Mouse (Mus musculus): ENCODE measurements around the gene Slc38a7. TPM values are rescaled to one million over a fixed set of nuclear protein-coding genes. Genes with fewer than 3 reads are reported as not detected.
"Not testable (repeated sequence)": the region's sequence is repeated elsewhere in the genome, so short reads cannot be mapped to it uniquely, and the experiment has no call there.

Slc38a7 gene
- polyA plus RNA-seq, 1 experiment from 2014 or later = 19.8 TPM

- Histone ChIP-seq H3K36me3 (peaks cover 23% of the 10 kb centered on the region), H3K4me1 (peaks cover 11% of the 10 kb centered on the region), H3K4me3 (no peak overlapping the region), H3K4me2 (replicated peaks) (no peak overlapping the region), H3K27ac (no peak overlapping the region), H3K27me3 (replicated peaks) (no peaks in the 10 kb centered on the region), H3K9me3 (no peaks in the 10 kb centered on the region), H3K9ac (no peak overlapping the region)
- WGBS = 94% methylated on average over 4 of the region's 4 CpGs
- ATAC-seq (ENCODE audit: low FRiP score, low read depth) = no peak
Measured at GRCm38 (mm10) chr8:95879823-95880222, 26.5 kb upstream of the Slc38a7 start.

- peak overlapping the region; percentile 26 for H3K27ac ChIP-seq
Measured at GRCm38 (mm10) chr8:95878176-95878962, 25.0 kb upstream of the Slc38a7 start.

GRCm38 (mm10) chr8:95875270-95875669 is 21.9 kb upstream of the Slc38a7 start:
- no peak overlapping the region for H3K4me2 ChIP-seq (replicated peaks)
- no peak overlapping the region for H3K9ac ChIP-seq
- H3K36me3 ChIP-seq = peaks cover 67% of the 10 kb centered on the region
- H3K4me1 ChIP-seq = peaks cover 11% of the 10 kb centered on the region
- no peaks in the 10 kb centered on the region for H3K27me3 ChIP-seq (replicated peaks)
- 96% methylated on average over 7 of the region's 7 CpGs for WGBS
- H3K9me3 ChIP-seq = no peaks in the 10 kb centered on the region
- no peak for ATAC-seq (ENCODE audit: low FRiP score, low read depth)
- H3K4me3 ChIP-seq = no peak overlapping the region
- no peak overlapping the region for H3K27ac ChIP-seq

More at GRCm38 (mm10) chr8:95878176-95878962, 25.0 kb upstream of the Slc38a7 start:
- Histone ChIP-seq H3K9ac (0 out of 2 replicates have a peak overlapping the region, but pooled peaks have one; percentile 26), H3K27me3 (replicated peaks) (no peaks in the 10 kb centered on the region), H3K9me3 (no peaks in the 10 kb centered on the region), H3K36me3 (peaks cover 38% of the 10 kb centered on the region), H3K4me3 (peak overlapping the region; percentile 27), H3K4me1 (peaks cover 11% of the 10 kb centered on the region), H3K4me2 (replicated peaks) (peak overlapping the region; percentile 54)
- 38% methylated on average over 12 of the region's 12 CpGs for WGBS
- ATAC-seq (ENCODE audit: low FRiP score, low read depth) = peak; percentile 60

GRCm38 (mm10) chr8:95871690-95872089 is 18.4 kb upstream of the Slc38a7 start:
- ATAC-seq (ENCODE audit: low FRiP score, low read depth) = no peak
- Histone ChIP-seq H3K9me3 (no peaks in the 10 kb centered on the region), H3K4me2 (replicated peaks) (no peak overlapping the region), H3K9ac (no peak overlapping the region), H3K36me3 (peaks cover 94% of the 10 kb centered on the region), H3K27me3 (replicated peaks) (no peaks in the 10 kb centered on the region), H3K27ac (no peak overlapping the region), H3K4me3 (no peak overlapping the region), H3K4me1 (no peaks in the 10 kb centered on the region)
- 94% methylated on average over 16 of the region's 16 CpGs for WGBS

- H3K4me3 ChIP-seq; H3K27me3 ChIP-seq (replicated peaks); ATAC-seq (ENCODE audit: low FRiP score, low read depth); H3K27ac ChIP-seq; H3K9ac ChIP-seq; H3K9me3 ChIP-seq; H3K4me2 ChIP-seq (replicated peaks); H3K4me1 ChIP-seq: not testable (repeated sequence)
- whole genome bisulfite sequencing = 95% methylated on average over 18 of the region's 18 CpGs
- H3K36me3 ChIP-seq = peaks cover 53% of the 10 kb centered on the region
Measured at GRCm38 (mm10) chr8:95864851-95865250, 11.5 kb upstream of the Slc38a7 start.

- H3K36me3 ChIP-seq = peaks cover 44% of the 10 kb centered on the region
- not testable (repeated sequence) for H3K4me2 ChIP-seq (replicated peaks); H3K9ac ChIP-seq; ATAC-seq (ENCODE audit: low FRiP score, low read depth); H3K4me3 ChIP-seq; H3K9me3 ChIP-seq; H3K4me1 ChIP-seq; H3K27me3 ChIP-seq (replicated peaks); H3K27ac ChIP-seq
- WGBS = 82% methylated on average over 11 of the region's 11 CpGs
Measured at GRCm38 (mm10) chr8:95863761-95864440, 10.6 kb upstream of the Slc38a7 start.

GRCm38 (mm10) chr8:95854174-95854573 is 835 bp upstream of the Slc38a7 start:
- H3K4me1 ChIP-seq = peaks cover 11% of the 10 kb centered on the region

GRCm38 (mm10) chr8:95852290-95852689 is 1.0 kb downstream of the Slc38a7 start:
- peaks cover 11% of the 10 kb centered on the region for H3K4me1 ChIP-seq
- H3K4me3 ChIP-seq = no peak overlapping the region

More at GRCm38 (mm10) chr8:95854174-95854573, 835 bp upstream of the Slc38a7 start:
- H3K4me3 ChIP-seq = no peak overlapping the region
- no peaks in the 10 kb centered on the region for H3K9me3 ChIP-seq
- no peak overlapping the region for H3K27ac ChIP-seq
- H3K36me3 ChIP-seq = no peaks in the 10 kb centered on the region
- no peak overlapping the region for H3K4me2 ChIP-seq (replicated peaks)
- no peaks in the 10 kb centered on the region for H3K27me3 ChIP-seq (replicated peaks)
- WGBS = 87% methylated on average over 6 of the region's 6 CpGs
- no peak overlapping the region for H3K9ac ChIP-seq
- no peak for ATAC-seq (ENCODE audit: low FRiP score, low read depth)

GRCm38 (mm10) chr8:95850326-95850725 is 3.0 kb downstream of the Slc38a7 start:
- Histone ChIP-seq H3K27ac (no peak overlapping the region), H3K4me3 (no peak overlapping the region), H3K9ac (no peak overlapping the region), H3K4me2 (replicated peaks) (no peak overlapping the region), H3K27me3 (replicated peaks) (no peaks in the 10 kb centered on the region), H3K9me3 (no peaks in the 10 kb centered on the region), H3K4me1 (peaks cover 11% of the 10 kb centered on the region), H3K36me3 (peaks cover 12% of the 10 kb centered on the region)
- ATAC-seq (ENCODE audit: low FRiP score, low read depth) = no peak
- WGBS = 95% methylated on average over 2 of the region's 2 CpGs

More at GRCm38 (mm10) chr8:95852290-95852689, 1.0 kb downstream of the Slc38a7 start:
- ATAC-seq (ENCODE audit: low FRiP score, low read depth) = no peak
- peak overlapping the region; percentile 81 for H3K4me2 ChIP-seq (replicated peaks)
- no peak overlapping the region for H3K9ac ChIP-seq
- H3K27me3 ChIP-seq (replicated peaks) = no peaks in the 10 kb centered on the region
- 80% methylated on average over 4 of the region's 4 CpGs for WGBS
- H3K27ac ChIP-seq = no peak overlapping the region
- H3K36me3 ChIP-seq = peaks cover 5% of the 10 kb centered on the region
- H3K9me3 ChIP-seq = no peaks in the 10 kb centered on the region

- no peak overlapping the region for H3K9ac ChIP-seq
- no peaks in the 10 kb centered on the region for H3K27me3 ChIP-seq (replicated peaks)
- no peaks in the 10 kb centered on the region for H3K9me3 ChIP-seq
- WGBS = 94% methylated on average over 19 of the region's 19 CpGs
- H3K27ac ChIP-seq = no peak overlapping the region
- no peak overlapping the region for H3K4me2 ChIP-seq (replicated peaks)
- H3K36me3 ChIP-seq = peaks cover 26% of the 10 kb centered on the region
- peaks cover 11% of the 10 kb centered on the region for H3K4me1 ChIP-seq
- no peak overlapping the region for H3K4me3 ChIP-seq
- ATAC-seq (ENCODE audit: low FRiP score, low read depth) = no peak
Measured at GRCm38 (mm10) chr8:95848734-95849464, 4.4 kb downstream of the Slc38a7 start.

- H3K4me3 ChIP-seq = no peak overlapping the region
- H3K27ac ChIP-seq = no peak overlapping the region
- peaks cover 10% of the 10 kb centered on the region for H3K4me1 ChIP-seq
- peaks cover 34% of the 10 kb centered on the region for H3K36me3 ChIP-seq
- H3K9me3 ChIP-seq = no peaks in the 10 kb centered on the region
- no peak for ATAC-seq (ENCODE audit: low FRiP score, low read depth)
- no peak overlapping the region for H3K9ac ChIP-seq
- no peaks in the 10 kb centered on the region for H3K27me3 ChIP-seq (replicated peaks)
- no peak overlapping the region for H3K4me2 ChIP-seq (replicated peaks)
- WGBS = 81% methylated on average over 24 of the region's 24 CpGs
Measured at GRCm38 (mm10) chr8:95848061-95848551, 5.2 kb downstream of the Slc38a7 start.

GRCm38 (mm10) chr8:95845026-95845425 is 8.3 kb downstream of the Slc38a7 start:
- Histone ChIP-seq H3K36me3 (peaks cover 53% of the 10 kb centered on the region), H3K27ac (no peak overlapping the region), H3K9me3 (no peaks in the 10 kb centered on the region), H3K27me3 (replicated peaks) (no peaks in the 10 kb centered on the region), H3K9ac (no peak overlapping the region), H3K4me1 (no peaks in the 10 kb centered on the region), H3K4me3 (no peak overlapping the region), H3K4me2 (replicated peaks) (no peak overlapping the region)
- 95% methylated on average over 7 of the region's 7 CpGs for WGBS
- ATAC-seq (ENCODE audit: low FRiP score, low read depth) = no peak

All from neural tube, embryonic 12.5 days (tissue).